Mouse (Mus musculus): ENCODE measurements at regions not wholly inside any gene's neighbourhood (a gene's known extent, or its start where the extent isn't known, plus 50 kb on each side); places are given as distances from the start of the nearest gene placed in this dataset.

- TF ChIP-seq CTCF (IDR thresholded peaks at IDR 0.05; ENCODE audit: low read depth) (no peak), EP300 (IDR thresholded peaks at IDR 0.05; ENCODE audit: low read depth) (no peak)
These were observed 135.4 kb upstream of the Sox5 start for GRCm38 (mm10) chr6:144917128-144917527.
